Mouse (Mus musculus) heart, adult 2 months (tissue): ENCODE results near the gene Creb1. TPM values are rescaled to one million over a fixed set of nuclear protein-coding genes. Genes with fewer than 3 reads are reported as not detected.
A peak's percentile ranks its signal among the peaks of the same experiment; 100 is the strongest.

Source experiments
- DNase-seq, 2 experiments: peaks; one replicate each; pipeline ENCODE4 v3.0.0; 2021
- H3K27ac ChIP-seq: fragments of 200-600 bp; 2 replicates; pipeline ENCODE4 v1.8.1; 2022
- H3K27me3 ChIP-seq: fragments of 200-500 bp; 2 replicates; pipeline ENCODE4 v1.6.1; 2012; ENCODE audit warnings: mild to moderate bottlenecking, low read length, inconsistent platforms, mixed read lengths; ENCODE audit not compliant: control insufficient read depth, insufficient read depth
- H3K36me3 ChIP-seq: fragments of 200-500 bp; 2 replicates; pipeline ENCODE4 v1.6.1; 2012; ENCODE audit warnings: low read length, inconsistent platforms; ENCODE audit not compliant: control insufficient read depth, insufficient read depth
- H3K4me1 ChIP-seq: fragments of 200-500 bp; 2 replicates; pipeline ENCODE4 v1.6.1; 2011; ENCODE audit warnings: low read length; ENCODE audit not compliant: control insufficient read depth, insufficient read depth
- H3K4me3 ChIP-seq: fragments of 200-600 bp; 2 replicates; pipeline ENCODE4 v1.8.1; 2022
- H3K79me2 ChIP-seq: fragments of 200-500 bp; replicated peaks from 2 replicates; pipeline ENCODE4 v1.6.1; 2012; ENCODE audit warnings: mild to moderate bottlenecking, inconsistent platforms, low read length, moderate library complexity, mixed read lengths; ENCODE audit not compliant: control insufficient read depth, insufficient read depth
- H3K9ac ChIP-seq: fragments of 200-500 bp; 2 replicates; pipeline ENCODE4 v1.6.1; 2012; ENCODE audit warnings: low read depth, mild to moderate bottlenecking, control low read depth, inconsistent platforms, low read length, mixed read lengths
- CTCF ChIP-seq: fragments of 200-600 bp; IDR thresholded peaks from 2 replicates; pipeline ENCODE4 v1.8.1; 2022; ENCODE audit warnings: antibody characterized with exemption, mild to moderate bottlenecking, moderate library complexity
- EP300 ChIP-seq: fragments of 200-500 bp; IDR thresholded peaks from 2 replicates; pipeline ENCODE4 v1.6.1; 2011; ENCODE audit warnings: low read depth, low read length, control low read depth; ENCODE audit not compliant: insufficient read depth
- POLR2A ChIP-seq: fragments of 200-500 bp; IDR thresholded peaks from 2 replicates; pipeline ENCODE4 v1.6.1; 2011; ENCODE audit warnings: mild to moderate bottlenecking, low read depth, low read length, control low read depth; ENCODE audit not compliant: insufficient read depth
- WGBS: fragments of 180-500 bp; shearing (Covaris S2); methylation state at CpG from one replicate; pipeline ENCODE4 v1.1.7; 2018; 5-methylcytosine and 5-hydroxymethylcytosine counted together
- intact Hi-C: fragments of 180-260 bp; cut with DNase I; formaldehyde crosslinking; loops from one replicate; pipeline ENCODE4 v1.15.1; 2025
- polyA plus RNA-seq: library from polyadenylated mRNA; depleted of rRNA; stranded (reverse); fragments of >200 nt; gene quantifications from 2 replicates; pipeline ENCODE4 v1.2.3, GENCODE M21; 2012
- total RNA-seq, 2 experiments: library from RNA; stranded (reverse); gene quantifications; 2 replicates each; pipeline ENCODE4 v1.2.3; 2021

Gene Creb1
- total and polyA plus RNA-seq, 3 experiments, result 7.5 to 28.8 (median 25.2) TPM

GRCm38 (mm10) chr1:64609976-64610375 is 77.5 kb downstream of the Creb1 start:
- no peak overlapping the region for H3K27ac ChIP-seq
- H3K36me3 ChIP-seq, result peaks cover 1% of the 10 kb centered on the region; the same call in 1 of the 2 replicates
- 73% methylated on average over 9 of the region's 9 CpGs for WGBS
- H3K4me3 ChIP-seq, result no peak overlapping the region
- H3K79me2 ChIP-seq, result no peaks in the 10 kb centered on the region
- intact Hi-C loops, result no loop called here
- no peak overlapping the region for H3K9ac ChIP-seq
- H3K4me1 ChIP-seq, result no peaks in the 10 kb centered on the region
- DNase-seq, result no peak
- no peaks in the 10 kb centered on the region for H3K27me3 ChIP-seq
- TF ChIP-seq CTCF (no peak), EP300 (no peak), POLR2A (no peak)

DNA sequence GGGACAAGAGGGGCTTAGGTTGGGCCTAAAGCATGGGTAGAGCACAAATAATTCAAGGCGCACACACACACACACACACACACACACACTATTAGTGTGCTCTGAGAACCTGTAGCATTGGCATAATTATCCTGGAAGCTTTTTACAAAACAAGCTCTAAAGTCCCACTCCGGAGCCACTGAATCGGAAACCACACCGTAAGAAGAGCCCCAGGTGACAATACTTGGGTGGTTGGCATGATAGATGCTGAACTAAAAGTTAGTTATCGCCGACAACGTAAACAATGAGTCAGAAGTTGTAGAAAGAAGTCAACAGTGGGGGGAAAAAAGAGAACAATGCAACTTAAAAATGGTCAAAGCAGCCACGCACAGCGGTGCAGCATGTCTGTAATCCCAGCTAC is 81.9 kb downstream of the Creb1 start:
- 86% methylated on average over 9 of the region's 9 CpGs for WGBS

DNA sequence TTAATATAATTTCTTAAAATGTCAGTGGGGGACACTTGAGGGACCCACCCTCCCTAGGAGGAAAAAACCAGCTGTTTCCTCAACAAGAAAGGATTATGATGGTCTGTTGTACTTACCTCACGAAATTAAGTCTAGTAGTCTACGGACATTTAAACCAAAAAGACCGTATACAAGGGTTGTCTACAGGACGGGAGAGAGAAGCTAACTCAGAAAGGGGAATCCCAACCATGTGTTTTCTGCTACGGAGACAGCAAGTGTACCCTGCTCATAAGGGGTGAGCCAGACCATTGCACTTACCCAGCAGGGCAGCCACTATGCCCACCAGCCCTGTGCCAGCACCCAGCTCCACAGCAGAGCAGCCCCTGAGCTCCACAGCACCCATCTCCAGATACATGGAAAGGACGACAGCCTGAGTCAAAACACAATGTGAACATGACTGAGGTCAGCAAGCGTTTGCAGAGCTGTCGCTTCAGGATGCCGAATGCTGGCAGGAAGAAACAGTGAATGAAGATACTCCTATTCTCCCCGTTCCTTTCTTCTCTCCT is 82.4 kb downstream of the Creb1 start:
- Histone ChIP-seq H3K36me3 (no peaks in the 10 kb centered on the region), H3K9ac (no peak overlapping the region), H3K27ac (peak overlapping the region; percentile 97), H3K79me2 (no peaks in the 10 kb centered on the region), H3K27me3 (no peaks in the 10 kb centered on the region), H3K4me1 (peaks cover 1% of the 10 kb centered on the region; the same call in 1 of the 2 replicates), H3K4me3 (no peak overlapping the region)
- TF ChIP-seq EP300 (no peak), POLR2A (no peak), CTCF (no peak)
- DNase-seq, result no peak
- intact Hi-C loops, result loop anchor here (2.0 to 5.0 kb wide), 5 partner anchors 16 to 372 kb away; partner anchors contain the start of genes Ccnyl1 and Creb1
- 59% methylated on average over 10 of the region's 10 CpGs for WGBS

More for the DNA sequence above, 81.9 kb downstream of the Creb1 start:
- no peak for TF ChIP-seq CTCF
- no peak for TF ChIP-seq POLR2A
- no peaks in the 10 kb centered on the region for H3K79me2 ChIP-seq
- no peaks in the 10 kb centered on the region for H3K27me3 ChIP-seq
- H3K4me1 ChIP-seq, result peaks cover 1% of the 10 kb centered on the region; the same call in 1 of the 2 replicates
- H3K4me3 ChIP-seq, result no peak overlapping the region
- no peaks in the 10 kb centered on the region for H3K36me3 ChIP-seq
- H3K27ac ChIP-seq, result no peak overlapping the region
- no peak for DNase-seq
- intact Hi-C loops, result loop anchor here (2.0 kb wide), 1 partner anchor 16 kb away; no protein-coding TSS in a partner anchor
- H3K9ac ChIP-seq, result no peak overlapping the region

- TF ChIP-seq EP300 (no peak), POLR2A (no peak), CTCF (no peak)
- Histone ChIP-seq H3K4me1 (peaks cover 1% of the 10 kb centered on the region; the same call in 1 of the 2 replicates), H3K79me2 (no peaks in the 10 kb centered on the region), H3K36me3 (no peaks in the 10 kb centered on the region), H3K4me3 (peak overlapping the region; percentile 27), H3K27ac (peak overlapping the region; percentile 97), H3K27me3 (no peaks in the 10 kb centered on the region), H3K9ac (no peak overlapping the region)
- no peak for DNase-seq
- WGBS, result 58% methylated on average over 11 of the region's 11 CpGs
- intact Hi-C loops, result loop anchor here (2.0 to 5.0 kb wide), 5 partner anchors 17 to 372 kb away; partner anchors contain the start of genes Ccnyl1 and Creb1
Measured at GRCm38 (mm10) chr1:64615531-64615991, 83.1 kb downstream of the Creb1 start.

- Histone ChIP-seq H3K27me3 (no peaks in the 10 kb centered on the region), H3K9ac (no peak overlapping the region), H3K79me2 (no peaks in the 10 kb centered on the region), H3K36me3 (no peaks in the 10 kb centered on the region), H3K27ac (peak overlapping the region; percentile 97), H3K4me1 (peaks cover 1% of the 10 kb centered on the region; the same call in 1 of the 2 replicates), H3K4me3 (peak overlapping the region; percentile 81)
- TF ChIP-seq EP300, result no peak
- no peak for TF ChIP-seq POLR2A
- no peak for TF ChIP-seq CTCF
- intact Hi-C loops, result loop anchor here (5.0 kb wide), 4 partner anchors 76 to 371 kb away; partner anchors contain the start of genes Ccnyl1 and Creb1
- WGBS, result 53% methylated on average over 6 of the region's 6 CpGs
- DNase-seq, result no peak
Measured at GRCm38 (mm10) chr1:64616076-64616475, 83.6 kb downstream of the Creb1 start.

DNA sequence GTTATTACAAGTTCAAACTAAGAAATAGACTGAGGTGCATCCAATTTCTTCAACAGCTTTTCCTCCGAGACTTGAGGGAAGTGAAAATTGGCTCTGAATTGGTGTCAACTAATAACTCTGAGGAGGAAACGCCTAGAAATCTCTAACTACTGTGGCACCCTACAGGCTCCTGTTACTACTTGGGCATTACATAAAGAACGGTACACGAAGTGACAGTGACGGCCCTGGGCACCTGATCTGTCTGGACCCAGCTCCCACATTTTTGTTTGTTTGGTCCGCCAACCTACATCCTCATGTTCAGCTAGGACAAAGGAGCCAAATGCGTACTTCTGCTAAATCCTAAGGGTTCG is 84.1 kb downstream of the Creb1 start:
- TF ChIP-seq POLR2A, result no peak
- no peak for TF ChIP-seq CTCF
- no peak for TF ChIP-seq EP300
- H3K4me3 ChIP-seq, result peak overlapping the region; percentile 81
- peaks cover 1% of the 10 kb centered on the region; the same call in 1 of the 2 replicates for H3K4me1 ChIP-seq
- WGBS, result 1% methylated on average over 8 of the region's 8 CpGs
- H3K36me3 ChIP-seq, result no peaks in the 10 kb centered on the region
- intact Hi-C loops, result loop anchor here (5.0 kb wide), 4 partner anchors 76 to 371 kb away; partner anchors contain the start of genes Ccnyl1 and Creb1
- H3K79me2 ChIP-seq, result no peaks in the 10 kb centered on the region
- peak overlapping the region; percentile 97 for H3K27ac ChIP-seq
- H3K9ac ChIP-seq, result peak overlapping the region; percentile 86
- no peaks in the 10 kb centered on the region for H3K27me3 ChIP-seq
- no peak for DNase-seq
